Mouse (Mus musculus) 3T3-L1 (cell line): ENCODE results near the gene Cacna1d.

ENCODE experiments used
- DNase-seq: peaks from one replicate; pipeline ENCODE4 v3.0.0-alpha.2; 2015; ENCODE audit warnings: low read depth, low spot score

Gene Cacna1d

GRCm38 (mm10) chr14:30371070-30371469 is 120.2 kb downstream of the Cacna1d start:
- DNase-seq, result no peak

GRCm38 (mm10) chr14:30367074-30367473 is 124.2 kb downstream of the Cacna1d start:
- no peak for DNase-seq

- peak; percentile 4 for DNase-seq
Observed at GRCm38 (mm10) chr14:30365866-30366265, 125.4 kb downstream of the Cacna1d start.

DNA sequence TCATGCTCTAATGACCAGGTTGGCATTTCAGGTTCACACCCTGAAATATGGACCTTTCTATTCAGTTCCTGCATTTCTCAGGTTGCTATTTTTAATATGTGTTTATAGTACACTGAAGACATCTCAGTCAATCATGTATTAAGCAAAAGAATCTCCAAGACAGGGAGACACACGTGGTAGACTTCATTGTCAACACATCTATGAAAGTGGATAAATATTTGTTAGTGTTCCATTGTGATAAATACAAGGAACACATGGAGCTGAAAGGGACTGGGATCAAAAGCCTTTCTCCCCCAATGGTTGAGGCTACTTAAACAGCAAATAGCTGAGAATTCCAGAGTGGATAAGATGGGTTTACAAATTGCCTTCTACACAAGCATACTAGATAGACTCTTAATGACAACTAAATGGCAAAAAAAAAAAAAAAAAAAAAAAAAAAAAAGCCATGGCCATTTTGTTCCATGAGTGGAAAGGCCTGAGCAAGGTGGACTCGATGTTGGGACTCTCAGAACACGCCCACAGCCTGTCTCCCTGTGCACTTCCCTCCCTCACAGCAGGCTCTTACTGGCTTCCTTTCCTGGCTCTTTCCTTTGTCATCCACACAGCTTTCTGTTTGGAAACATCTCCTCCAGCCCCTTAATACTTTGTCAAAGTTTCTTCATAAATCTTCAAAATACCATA is 127.6 kb downstream of the Cacna1d start:
- no peak for DNase-seq

DNA sequence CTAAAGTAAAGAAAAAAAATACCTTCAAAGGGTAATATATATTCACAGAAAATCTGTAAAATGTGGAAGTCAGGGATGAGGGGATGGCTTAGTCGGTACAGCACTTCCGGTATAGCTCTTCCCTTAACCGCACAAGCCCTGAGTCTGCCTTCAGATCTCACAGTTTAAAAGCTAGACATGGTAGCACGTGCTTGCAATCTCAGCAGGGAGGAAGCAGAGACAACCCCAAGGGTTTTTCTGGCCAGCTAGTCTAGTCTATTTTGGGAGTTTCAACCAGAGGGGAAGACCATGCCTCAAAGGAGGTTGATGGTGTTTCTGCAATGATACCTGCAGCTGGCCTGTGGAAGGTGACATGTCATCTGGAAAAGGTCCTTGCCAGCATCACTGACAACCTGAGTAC is 128.9 kb downstream of the Cacna1d start:
- no peak for DNase-seq

DNA sequence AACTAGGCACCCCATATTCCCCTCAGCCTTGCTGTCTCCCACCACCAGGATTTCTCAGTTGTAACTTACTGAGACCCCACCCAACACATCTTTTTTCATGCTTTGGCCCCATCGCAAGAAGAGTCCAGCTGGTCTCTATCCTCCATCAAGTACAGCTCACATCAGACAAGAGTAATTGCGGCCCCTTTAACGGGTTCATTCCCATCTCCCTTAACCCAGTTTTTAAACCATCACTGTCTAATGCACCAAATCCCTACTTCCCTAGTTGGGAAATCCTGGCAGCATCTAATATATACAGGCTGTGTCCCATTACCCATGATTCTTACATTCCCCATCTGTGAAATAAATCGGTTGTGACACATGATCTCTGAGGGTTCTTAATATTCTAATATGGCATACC is 130.8 kb downstream of the Cacna1d start:
- no peak for DNase-seq

- DNase-seq, result no peak
Observed at GRCm38 (mm10) chr14:30360004-30360403, 131.3 kb downstream of the Cacna1d start.

- DNase-seq, result no peak
Observed at GRCm38 (mm10) chr14:30358028-30358427, 133.2 kb downstream of the Cacna1d start.

DNA sequence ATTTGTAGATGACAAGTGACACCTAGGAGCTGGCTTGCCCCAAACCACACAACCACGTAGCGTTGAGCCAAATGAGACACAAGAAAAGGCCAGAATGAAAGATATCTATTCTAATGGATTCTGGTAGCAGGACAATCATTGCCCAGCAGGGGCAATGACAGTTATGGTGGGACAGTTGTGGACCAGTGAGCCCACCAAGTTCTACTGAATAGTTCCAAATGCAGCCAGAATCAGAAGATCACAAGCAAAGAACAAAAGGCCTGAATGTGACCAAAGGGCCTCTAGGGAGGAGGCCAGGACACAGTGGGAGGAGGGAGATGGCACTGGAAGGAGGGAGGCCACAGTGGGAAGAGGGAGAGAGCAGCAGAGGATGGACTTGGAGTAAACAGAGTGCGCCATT is 134.8 kb downstream of the Cacna1d start:
- DNase-seq, result no peak

GRCm38 (mm10) chr14:30354761-30355160 is 136.5 kb downstream of the Cacna1d start:
- no peak for DNase-seq

- DNase-seq, result no peak
Observed at GRCm38 (mm10) chr14:30354127-30354463, 137.2 kb downstream of the Cacna1d start.

DNA sequence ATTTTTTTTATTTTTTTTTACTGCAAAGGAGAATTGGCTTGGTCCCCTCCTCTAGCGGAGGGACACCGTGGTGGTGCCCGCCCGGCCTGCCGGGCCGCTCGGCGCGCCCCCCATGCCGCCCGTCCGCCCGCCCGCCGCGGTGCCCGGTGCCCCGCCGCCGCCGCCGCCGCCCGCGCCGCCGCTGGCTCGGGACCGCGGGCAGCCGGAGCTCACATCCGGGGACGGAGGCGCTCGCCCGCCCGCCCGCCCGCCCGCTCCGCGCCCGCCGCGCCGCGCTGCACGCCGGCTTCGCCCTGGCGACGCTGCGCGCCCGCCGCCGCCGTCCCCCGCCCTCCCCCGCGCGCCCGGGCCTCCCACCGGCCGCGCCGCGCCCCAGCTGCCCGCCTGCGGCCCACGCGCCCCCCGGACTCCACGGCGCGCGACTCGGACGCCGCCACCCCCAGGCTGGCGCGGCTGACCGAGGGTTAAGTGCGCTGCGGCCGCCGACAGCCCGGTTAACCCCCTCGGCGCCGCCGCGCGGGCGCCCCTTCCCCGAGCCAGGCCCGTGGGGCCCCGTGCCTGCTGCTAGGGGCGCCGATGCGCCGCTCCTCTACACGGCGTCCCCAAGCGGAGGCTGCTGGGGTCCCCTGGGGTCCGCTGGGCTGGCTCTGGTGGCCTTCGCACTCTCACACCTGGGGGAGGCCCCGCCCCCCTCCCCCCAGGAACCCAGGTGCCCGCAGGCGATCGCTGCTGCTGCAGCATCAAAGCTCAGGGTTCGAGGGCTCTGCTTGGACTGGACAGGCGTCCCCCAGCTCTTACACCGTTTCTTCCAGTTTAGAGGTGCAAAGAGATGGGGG is 137.7 kb downstream of the Cacna1d start:
- no peak for DNase-seq

DNA sequence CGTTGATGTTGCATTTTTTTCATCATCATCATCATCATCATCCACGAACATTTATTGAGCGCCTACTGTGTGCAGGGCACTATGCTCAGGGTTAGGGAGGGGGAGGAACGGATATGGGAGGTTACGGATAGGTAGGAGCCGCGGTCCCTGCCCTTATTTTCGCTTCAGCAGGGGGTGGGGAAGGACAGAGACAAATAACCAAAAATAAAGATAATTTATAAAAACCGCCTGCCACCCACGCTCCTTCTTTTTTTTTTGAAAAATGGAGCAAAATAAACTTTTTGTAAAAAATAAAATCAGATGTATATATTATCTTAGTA is 138.3 kb downstream of the Cacna1d start:
- no peak for DNase-seq

DNA sequence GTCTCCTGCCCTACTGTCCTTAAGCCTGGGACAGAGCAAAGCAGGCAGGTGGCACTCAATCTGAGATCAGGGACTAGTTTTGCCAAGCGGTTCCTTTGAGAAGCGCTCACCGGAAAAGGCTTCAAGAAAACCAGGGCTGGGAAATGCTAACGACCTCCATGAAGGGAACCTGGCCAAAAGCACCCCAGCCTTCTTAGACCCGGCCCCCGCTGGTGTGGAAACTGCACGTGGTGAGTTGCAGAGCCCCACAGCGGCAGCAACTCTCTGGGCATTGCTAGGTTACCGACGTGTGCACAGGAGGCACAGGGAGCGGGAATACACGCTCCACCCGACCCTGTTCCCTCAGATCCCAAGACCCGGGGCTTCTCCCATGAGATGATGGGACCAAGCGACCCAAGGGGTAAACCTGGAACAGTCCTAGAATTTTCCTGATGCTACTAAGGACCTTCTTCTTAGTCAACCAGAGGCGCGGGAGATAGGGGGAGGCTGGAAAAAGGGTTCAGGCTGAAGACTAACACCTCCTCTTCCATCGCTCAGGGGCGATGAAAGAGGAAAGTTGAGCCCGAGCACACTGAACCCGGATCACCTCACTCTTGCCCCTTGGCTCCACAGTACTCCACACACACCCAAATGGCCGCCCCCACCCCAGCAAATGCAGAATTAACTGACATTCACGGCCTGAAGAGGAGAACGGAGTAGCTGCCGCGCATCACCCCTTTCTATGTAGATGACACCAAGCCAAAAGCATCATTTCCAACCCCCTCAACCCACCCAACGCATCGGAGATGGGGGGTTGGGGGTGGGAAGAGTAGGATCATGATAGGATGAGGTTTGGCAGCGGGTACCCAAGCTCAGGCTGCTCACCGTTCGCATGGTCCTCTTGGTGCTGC is 138.9 kb downstream of the Cacna1d start:
- DNase-seq, result no peak

DNA sequence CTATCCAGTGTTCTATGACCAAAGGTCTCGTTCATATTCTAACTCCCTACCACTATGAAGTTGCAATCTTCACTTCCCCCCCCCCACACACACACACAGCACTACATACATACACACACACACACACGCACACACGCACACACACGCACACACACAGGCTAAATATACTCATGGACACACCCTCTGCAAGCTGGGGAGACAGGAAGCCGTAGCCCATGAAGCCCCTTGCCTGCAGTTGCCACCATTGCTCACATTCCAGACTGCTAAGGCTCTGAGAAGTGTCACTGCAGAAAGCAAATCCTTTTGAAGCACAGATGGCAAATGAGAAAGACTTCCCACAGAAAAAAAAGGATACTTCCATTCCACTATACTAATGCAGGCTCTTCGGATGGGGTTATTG is 141.0 kb downstream of the Cacna1d start:
- DNase-seq, result no peak

- no peak for DNase-seq
Observed at GRCm38 (mm10) chr14:30344948-30345865, 146.0 kb downstream of the Cacna1d start.

DNA sequence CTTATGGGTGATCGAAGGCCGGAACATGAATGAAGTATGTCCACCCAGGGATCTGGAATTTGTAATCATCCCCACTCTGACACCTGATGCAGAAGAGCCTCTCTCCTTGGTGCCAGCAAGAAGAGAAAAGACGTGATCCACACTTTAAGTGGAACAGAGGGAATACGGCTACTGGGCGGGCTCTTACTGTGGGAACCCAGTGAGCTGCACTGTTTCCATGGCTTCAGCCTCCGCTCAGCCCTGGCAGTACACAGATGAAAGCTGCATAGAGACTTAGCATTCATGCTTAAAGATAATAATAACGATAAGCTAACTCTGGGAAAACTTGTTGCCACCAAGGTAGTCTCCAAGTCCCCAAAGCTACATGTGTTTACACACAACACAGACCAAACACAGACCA is 147.5 kb downstream of the Cacna1d start:
- DNase-seq, result no peak

DNA sequence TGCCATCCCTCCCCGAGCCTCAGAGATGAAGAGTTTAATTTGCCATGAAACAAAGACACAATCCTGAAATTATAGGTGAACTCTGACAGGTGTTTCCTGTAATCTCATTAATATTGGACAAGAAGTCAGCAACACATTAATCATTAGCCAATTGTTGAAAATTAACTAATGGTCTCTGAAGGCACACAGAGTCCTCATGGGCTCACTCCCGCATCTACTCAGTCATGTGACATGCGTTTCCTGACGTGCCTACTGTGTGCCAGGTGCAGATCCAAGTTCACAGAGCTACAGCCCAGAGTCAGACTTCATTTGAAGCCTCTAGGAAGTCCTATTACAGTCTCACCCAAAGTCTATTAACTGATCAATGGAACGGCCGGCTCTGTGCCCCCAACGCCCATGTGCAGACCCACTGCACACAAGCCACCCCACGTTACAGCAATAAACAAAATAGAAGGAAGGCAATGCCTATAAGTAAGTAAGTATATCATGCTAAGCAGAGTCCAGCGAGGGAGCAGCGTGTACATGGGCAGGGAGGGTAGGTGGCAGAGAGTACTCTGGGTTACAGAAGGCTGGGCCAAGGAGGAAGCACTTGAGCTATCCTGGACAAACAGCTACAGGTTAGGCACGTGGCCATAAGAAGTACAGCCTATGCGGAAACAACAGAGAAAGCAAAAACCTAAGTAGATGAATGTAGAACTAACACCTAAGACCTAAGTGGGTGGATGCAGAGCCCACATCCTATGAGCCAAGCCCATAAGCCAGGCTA is 149.2 kb downstream of the Cacna1d start:
- no peak for DNase-seq

DNA sequence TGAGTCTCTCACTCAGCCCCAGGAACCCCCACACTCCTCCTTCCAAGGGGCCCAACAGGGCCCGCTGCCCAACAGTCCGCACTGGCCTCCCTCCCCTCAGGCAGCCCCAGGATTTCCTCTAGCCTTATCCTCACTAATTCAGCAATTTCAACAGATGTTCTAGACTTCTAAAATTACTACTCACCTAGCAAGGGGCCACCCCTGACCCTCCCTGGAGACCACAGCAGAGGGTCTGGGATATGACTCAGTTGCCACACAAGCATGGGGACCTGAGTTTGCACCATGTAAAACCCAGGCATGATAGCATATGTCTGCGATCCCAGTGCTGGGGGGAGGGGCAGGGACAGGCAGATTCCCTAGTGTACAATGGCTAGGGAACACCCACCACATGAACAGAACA is 151.1 kb downstream of the Cacna1d start:
- DNase-seq, result no peak

DNA sequence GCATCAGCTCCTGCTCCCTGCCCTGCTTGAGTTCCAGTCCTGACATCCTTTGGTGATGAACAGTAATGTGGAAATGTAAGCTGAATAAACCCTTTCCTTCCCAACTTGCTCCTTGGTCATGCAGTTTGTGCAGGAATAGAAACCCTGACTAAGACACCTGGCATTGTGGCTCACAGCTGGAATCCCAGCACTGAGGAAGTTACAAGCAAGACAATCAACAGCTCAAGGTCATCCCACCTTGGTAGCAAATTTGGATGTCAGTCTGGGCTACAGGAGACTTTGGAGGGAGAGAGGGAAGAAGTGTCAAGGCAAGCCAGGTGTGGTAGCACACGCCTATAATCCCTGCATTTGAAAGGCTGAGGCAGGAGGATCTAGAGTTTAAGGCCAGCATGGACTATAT is 159.4 kb downstream of the Cacna1d start:
- DNase-seq, result no peak
